Mouse (Mus musculus) hematopoietic multipotent progenitor cell, adult 10-12 weeks (in vitro differentiated cells): ENCODE results near the gene Gm3138. TPM values are rescaled to one million over a fixed set of nuclear protein-coding genes. Genes with fewer than 3 reads are reported as not detected.

ENCODE experiments used
- polyA plus RNA-seq: library from polyadenylated mRNA; stranded (reverse); fragments of >175 nt; gene quantifications from 2 replicates; pipeline ENCODE4 v1.2.3, GENCODE M21; 2012; ENCODE audit warnings: low replicate concordance

The Gm3138 gene
- polyA plus RNA-seq = not detected in 2 replicates

DNA sequence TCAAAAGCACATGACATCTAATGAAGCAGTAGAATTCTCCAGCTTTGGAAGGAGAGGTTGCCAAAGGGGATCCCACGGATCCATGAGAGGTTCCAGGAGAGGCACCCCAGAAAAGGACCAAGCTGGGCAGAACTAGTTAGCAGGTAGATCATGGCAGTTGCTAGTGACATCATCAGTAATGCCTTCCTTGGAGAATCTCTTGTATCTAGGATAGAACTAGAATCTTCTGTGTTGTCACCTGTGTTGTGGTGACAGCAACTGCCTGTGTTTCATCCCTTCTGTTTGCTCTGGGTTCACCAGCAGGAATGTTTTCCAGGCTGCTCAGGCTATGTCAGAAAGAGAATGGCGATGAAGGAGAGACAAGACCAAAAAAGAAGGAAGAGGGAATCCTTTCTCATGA is at the start of gene Gm3138:
Gm3138 (plus strand) TSS at position 301 of the 400 bp plus-strand sequence.

Other genes starting within 250 kb of the Gm3138 start
- not detected in 2 replicates for gene Gm5796, start 225.7 kb upstream of the Gm3138 start, polyA plus RNA-seq
- gene Gm3115, start 165.5 kb upstream of the Gm3138 start, polyA plus RNA-seq = not detected in 2 replicates
- gene Gm8108, start 139.1 kb upstream of the Gm3138 start, polyA plus RNA-seq = not detected in 2 replicates
- not detected in 2 replicates for gene Gm3127, start 84.6 kb upstream of the Gm3138 start, polyA plus RNA-seq
- gene Gm2974, start 67.1 kb upstream of the Gm3138 start, polyA plus RNA-seq = not detected in 2 replicates
- not detected in 2 replicates for gene Gm3149, start 67.7 kb downstream of the Gm3138 start, polyA plus RNA-seq
- not detected in 2 replicates for gene 2610042L04Rik, start 85.1 kb downstream of the Gm3138 start, polyA plus RNA-seq
- not detected in 2 replicates for gene Gm3159, start 147.9 kb downstream of the Gm3138 start, polyA plus RNA-seq
- gene Gm3164, start 165.8 kb downstream of the Gm3138 start, polyA plus RNA-seq = not detected in 2 replicates
- gene Gm3173, start 181.4 kb downstream of the Gm3138 start, polyA plus RNA-seq = not detected in 2 replicates
- gene Gm3182, start 232.1 kb downstream of the Gm3138 start, polyA plus RNA-seq = not detected in 2 replicates